Mouse (Mus musculus): ENCODE measurements around the gene Kat8.
A peak's percentile ranks its signal among the peaks of the same experiment; 100 is the strongest.

Gene Kat8

DNA sequence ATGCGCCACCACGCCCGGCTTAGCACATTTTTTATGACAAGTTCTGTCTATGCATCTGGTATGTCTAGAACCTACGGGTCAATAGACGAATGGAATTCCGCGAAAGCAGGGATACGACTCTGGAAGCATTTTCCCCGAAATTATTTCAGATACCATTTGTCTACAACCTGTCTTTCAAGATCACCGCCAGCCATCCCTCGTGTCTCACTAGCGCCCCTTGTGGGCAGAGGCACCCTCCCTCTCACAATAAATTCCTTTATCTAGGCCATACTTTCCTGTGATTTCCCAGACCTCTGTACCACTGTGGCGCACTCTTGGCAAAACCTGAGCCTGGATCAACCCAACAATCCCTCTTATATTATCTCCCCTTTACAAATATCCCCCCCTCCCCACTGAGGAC, 15.9 kb upstream of the Kat8 start:
- peak in 1 of 2 experiments; percentile 33 for DNase-seq (ENCODE audit: low spot score in 2 of 2)

DNA sequence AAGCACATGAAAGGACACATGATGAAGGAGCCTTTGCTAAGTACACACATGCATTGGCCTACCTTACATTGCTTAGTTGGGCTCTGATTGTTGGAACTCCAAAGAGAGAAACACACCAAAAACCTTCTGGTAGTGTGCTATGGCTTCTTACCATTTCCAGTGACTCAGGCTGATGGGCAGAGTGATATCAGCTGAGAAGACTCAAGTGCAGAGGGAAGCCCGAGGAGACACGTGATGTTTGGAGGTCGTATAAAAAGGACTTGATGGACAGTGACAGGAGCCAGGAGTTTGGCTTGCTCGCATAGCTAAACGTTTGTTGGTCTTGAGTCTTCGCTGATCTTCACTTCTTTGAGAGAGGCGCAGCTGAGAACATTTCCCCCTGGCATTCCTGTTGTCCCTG, 14.8 kb upstream of the Kat8 start:
- DNase-seq (ENCODE audit: low spot score in 2 of 2), result no peak

DNA sequence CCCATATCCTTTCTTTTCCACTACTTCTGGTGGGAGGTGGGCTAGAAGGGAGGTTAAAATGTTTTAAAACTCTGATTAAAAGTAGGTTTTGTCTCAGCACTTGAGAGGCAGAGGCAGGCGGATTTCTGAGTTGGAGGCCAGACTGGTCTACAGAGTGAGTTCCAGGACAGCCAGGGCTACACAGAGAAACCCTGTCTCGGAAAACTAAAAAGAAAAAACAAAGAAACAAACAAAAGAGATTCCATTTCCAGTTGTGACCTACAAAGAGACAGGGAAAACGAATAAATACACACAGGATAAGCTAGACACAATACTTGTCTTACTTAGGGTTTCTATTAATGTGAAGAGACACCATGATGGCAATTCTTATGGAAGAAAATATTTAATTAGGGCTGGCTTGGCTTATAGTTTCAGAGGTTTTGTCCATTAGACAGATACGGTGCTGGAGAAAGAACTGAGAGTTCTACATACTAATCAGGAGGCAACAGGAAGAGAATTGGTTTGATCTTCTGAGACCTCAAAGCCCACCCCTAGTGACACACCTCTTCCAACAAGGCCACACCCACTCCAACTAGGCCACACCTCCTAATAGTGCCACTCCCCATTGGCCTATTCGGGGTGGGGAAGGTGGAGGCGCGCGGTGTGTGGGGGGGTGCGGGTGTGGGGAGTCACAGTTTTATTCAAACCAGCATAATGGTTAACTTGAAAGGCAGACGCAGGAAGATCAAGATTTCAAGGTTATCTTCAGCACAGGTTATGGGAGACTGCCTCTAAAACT, 13.9 kb upstream of the Kat8 start:
- DNase-seq (ENCODE audit: low spot score in 2 of 2), result no peak

DNA sequence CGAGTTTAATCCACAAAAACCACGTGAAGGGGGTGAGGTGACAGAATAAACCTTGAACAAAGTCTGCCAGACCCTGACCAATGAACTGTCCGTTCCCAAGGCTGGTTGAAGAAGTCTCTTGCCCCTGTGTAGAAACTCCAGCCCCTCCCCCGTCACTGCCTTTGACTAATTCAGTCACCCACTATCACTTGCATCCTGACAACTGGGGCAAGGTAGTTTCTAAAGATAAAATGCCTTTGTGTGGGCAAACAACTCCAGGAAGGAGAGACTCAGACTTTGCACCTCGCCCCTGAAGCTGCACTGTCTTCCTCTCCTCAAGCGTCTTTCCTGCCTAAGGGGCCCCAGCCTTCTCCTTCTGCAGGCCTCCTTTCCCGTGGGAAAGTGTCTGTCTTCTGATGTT, 12.3 kb upstream of the Kat8 start:
- DNase-seq (ENCODE audit: low spot score in 2 of 2), result no peak

DNA sequence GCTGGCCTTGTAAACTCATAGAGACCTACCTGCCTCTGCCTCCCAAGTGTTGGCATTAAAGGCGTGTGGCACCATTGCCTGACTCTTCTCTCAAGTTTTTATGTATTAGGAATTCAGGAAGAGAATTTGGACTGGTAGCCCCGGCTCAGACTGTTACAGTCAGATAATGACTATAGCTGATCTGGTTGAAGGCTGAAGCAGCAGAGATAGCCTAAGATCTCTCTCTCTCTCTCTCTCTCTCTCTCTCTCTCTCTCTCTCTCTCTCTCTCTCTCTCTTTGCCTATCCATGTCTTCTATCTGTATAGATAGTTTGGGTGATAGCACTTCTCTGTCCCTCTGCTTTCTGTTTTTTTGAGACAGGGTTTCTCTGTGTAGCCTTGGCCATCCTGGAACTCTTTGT, 10.5 kb upstream of the Kat8 start:
- DNase-seq (ENCODE audit: low spot score in 2 of 2), result no peak

DNA sequence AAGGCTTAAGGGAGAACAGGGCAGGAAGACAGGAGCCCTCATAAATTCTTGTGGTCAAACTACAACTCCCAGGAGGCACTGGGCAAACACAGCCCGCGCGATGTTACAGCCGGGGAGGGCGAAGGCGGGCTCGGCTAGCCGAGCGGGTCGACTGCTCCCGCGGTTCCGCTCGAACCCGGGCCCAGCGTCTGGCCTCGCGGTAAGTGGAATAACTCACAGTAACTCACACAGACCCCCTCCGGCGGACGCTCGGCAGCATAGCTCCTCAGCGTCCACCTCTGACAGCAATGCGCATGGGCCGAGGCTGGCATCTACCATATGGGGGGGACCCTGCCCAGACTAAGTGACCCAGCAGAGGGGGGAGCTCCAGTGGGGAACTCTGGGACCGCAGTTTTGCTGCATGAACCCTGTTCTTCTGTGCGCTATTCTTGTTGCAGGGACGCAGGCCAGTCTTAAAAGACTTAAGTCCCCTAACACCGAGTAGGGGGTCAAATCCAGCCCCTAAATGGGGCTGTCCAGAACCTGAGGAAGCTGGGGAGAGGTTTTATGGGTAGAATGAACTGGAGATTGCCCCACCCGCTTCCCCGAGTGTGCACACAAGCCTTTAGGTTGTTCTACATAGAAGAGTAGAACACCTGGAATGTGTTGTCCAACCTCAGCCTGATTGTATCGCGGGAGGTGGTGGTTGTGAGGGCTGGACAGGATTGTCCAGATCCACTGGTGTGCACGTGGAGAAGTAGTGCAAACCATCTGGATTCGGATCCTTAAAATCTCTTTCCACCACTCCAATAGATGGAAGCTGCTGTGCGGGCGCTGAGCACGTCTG, 8.1 kb upstream of the Kat8 start, which contains the start of gene Bckdk:
Gene Bckdk, plus strand, starts transcription at position 112 of the 826 bp plus-strand sequence.
- peak; percentile 57 to 72 for DNase-seq (ENCODE audit: low spot score in 2 of 2)

DNA sequence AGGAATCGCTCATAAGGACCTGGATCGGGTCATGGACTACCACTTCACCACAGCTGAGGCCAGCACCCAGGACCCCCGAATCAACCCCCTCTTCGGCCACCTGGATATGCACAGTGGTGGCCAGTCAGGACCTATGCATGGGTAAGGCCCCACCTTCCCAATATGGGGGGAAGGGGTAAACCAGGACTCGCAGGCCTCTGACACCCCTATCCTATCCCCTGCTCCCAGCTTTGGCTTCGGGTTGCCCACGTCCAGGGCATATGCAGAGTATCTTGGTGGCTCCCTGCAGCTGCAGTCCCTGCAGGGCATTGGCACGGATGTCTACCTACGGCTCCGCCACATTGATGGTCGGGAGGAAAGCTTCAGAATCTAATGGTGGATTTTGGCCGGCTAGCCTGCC, 4.4 kb upstream of the Kat8 start:
- DNase-seq (ENCODE audit: low spot score in 2 of 2), result no peak

DNA sequence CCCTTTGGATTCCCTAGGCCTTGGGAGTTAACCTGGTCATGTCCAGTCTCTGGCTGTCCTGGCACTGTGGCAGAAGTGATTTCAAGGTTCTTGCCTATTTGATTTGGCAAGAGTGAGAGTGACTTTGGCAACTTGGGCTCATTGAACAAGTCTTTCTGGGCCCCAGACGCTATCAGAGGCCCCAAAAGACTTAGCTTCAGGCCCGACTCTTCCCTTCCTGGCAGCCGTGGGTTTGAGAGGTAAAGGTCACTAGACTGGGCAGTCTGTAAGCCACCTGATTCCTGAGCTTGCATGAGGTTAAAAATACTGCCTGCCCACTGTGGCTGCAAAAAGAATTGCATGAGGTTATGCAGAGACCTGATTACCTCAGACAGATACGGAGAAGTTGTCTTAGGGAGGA, 3.7 kb upstream of the Kat8 start:
- DNase-seq (ENCODE audit: low spot score in 2 of 2), result no peak

DNA sequence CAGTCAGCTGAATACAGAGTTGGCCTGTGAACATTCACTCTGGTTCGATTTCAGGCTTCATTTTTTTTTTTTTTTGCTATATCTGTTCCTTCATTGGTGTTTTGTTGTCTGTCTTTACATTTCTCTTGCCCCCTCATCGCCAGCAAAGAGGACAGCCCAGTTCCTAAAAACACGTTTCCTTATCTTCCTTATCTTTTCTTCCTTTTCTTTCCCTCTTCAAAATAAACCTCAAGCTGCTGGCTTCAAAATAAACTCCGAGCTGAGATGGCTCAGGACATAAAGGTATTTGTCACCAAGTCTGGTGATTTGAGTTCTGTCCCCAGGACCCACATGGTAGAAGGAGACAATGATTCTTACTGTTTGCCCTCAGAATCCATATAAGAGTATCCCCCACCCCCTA, 622 bp downstream of the Kat8 start:
- DNase-seq (ENCODE audit: low spot score in 2 of 2), result no peak

DNA sequence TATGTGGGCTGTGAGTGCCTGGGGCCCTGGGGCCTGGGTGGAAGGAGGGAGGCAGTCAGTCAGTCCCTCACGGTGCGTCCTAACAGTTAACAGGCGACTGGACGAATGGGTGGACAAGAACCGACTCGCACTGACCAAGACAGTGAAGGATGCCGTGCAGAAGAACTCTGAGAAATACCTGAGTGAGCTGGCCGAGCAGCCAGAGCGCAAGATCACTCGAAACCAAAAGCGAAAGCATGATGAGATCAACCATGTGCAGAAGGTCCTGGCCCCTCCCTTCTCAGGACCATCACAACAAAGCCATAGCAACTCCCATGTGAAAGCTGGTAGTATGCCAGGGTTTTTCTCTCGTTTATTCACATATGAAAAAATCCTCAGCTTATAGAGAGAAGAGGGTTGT, 3.0 kb downstream of the Kat8 start:
- DNase-seq (ENCODE audit: low spot score in 2 of 2), result no peak

DNA sequence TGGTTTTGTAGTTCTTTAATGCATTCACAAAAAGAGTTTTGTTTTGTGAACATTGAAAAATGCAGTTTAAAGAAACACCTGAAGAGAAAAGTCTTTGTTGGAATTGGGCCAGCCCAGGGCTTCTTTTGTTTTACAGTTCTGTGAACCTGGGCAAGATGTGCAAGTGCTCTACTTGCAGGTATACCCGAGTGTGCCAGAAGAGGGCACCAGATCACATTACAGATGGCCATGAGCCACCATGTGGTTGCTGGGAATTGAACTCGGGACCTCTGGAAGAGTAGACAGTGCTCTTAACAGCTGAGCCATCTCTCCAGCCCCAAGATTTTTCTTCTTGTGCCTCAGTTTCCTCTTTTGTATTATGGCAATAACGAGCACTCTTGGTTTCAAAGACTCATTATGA, 5.9 kb downstream of the Kat8 start:
- DNase-seq (ENCODE audit: low spot score in 2 of 2), result no peak

DNA sequence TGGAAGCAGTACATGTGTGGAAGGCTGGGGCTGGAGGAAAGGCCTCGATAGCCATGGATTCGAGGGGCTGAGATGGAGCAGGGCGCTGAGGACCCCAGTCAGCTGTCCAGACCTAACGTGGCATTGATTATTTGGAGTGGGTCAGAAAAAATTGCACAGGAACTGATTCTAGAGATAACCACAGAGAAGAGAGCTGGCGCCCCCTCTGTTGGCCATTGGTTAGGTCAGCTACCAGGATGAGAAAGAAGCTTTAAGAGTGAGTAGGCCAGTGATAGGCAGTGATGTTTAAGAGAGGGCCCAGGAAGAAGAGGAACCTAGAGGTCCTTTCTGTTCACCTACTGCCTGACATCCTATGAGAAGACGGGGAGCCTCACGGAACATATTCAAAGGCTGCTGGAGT, 7.0 kb downstream of the Kat8 start:
- no peak for DNase-seq (ENCODE audit: low spot score in 2 of 2)

DNA sequence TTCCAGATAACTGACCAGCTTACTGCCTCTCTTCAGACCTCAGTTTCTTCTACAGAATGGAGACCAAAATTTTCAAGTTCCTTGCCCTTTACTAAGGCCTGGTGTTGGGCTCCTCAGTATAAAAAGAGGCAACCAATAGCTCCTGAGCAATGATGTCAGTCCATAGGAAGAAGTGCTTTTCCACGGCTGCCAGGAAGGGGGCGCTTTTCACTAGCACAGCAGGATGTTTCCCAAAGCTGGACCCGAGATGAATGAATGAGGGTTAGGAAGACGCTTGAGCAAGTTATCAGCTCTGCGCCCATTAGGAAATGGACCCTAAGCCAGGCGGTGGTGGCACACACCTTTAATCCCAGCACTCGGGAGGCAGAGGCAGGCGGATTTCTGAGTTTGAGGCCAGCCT, 9.2 kb downstream of the Kat8 start:
- no peak for DNase-seq (ENCODE audit: low spot score in 2 of 2)

DNA sequence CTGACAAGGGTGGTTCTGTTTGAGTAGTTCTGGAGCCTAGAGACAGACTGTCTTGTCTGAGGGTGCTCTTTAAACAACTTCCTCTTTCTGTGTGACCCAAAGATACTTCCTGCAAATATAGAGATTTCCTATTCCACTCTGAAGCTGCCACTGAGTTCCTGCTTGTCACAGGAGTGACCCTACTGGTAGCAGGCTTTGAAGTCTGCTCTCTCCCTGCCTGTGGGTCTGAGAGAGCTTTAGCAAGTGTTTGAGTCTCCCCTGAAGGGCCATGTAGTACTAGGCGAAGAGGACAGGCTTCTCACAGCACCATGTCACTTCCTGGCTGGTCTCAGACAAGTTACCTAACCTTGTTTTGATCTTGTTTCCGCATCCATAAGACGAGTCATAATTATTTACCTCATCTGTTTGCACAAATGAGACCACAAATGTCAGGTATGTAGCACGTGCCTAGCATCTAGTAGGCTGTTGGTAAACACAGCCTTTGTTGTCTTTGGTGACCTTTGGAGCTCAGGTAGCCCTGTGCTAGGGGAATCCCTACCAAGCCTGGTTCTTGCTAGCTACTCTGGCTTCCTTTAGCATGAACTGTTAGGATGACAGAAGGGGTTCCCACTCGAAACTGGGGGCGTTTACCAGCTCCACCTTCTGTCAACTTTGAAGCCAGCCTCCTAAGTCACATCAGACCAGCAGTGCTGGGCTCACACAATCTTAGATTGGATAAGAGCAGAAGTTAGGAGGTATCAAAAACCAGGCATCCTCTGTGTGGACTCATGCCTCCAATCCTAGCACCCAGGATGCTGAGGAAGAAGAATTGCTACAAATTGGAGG, 10.3 kb downstream of the Kat8 start:
- DNase-seq (ENCODE audit: low spot score in 2 of 2), result no peak

DNA sequence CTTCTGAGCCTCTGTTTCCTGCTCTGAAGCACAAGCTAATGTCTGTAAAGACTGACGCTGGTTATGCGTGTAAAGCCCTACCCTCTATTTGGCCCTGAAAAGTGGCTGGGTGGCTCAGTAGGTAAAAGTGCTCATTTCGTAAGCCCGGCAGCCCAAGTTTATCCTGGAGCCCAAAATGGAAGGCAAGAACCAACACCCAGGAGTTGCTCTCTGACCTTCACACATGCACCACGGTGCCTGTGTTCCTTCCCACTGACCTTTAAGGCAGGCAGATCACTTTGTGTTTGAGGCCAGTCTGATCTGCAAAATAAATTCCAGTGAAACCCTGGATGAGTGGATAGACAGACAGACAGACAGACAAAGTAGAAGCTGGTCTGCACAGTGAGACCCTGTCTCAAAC, 11.4 kb downstream of the Kat8 start:
- no peak for DNase-seq (ENCODE audit: low spot score in 2 of 2)

DNA sequence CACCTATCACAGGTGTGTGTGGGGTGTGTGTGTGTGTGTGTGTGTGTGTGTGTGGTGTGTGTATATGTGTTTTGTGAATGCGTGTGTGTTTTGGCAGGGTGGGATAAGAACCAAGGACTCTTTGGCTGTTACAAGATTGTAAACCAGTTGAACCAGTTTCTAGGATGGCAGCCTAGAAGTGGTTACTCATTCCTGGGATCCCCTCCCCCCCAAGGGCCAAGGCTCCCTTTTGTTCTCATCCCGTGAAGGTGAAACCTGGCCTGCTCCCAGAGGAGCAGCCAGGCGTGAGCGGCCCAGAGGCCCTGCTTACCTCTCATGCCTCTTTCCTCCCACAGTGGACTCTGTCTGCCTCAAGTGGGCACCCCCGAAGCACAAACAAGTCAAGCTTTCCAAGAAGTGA, 12.9 kb downstream of the Kat8 start:
- peak in 1 of 2 experiments; percentile 47 for DNase-seq (ENCODE audit: low spot score in 2 of 2)

DNA sequence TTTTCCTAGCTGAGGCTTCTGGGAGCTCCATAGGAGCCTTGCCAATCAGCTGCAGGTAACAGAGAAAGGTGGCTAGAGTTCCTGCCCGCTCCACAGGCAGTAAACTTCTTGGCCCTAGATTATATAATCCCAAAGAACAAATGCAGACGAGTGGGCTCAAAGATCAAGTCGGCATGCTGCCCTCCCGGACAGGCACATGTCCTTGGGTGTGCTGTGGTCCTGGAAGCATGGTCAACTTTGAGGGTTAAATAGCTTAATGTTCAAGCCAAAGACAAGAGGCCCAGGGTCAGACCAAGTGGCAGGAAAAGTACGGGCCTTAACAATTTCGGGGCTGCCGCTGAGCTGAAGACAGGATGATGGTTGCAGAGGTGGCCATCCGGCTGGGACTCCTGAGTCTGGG, 13.8 kb downstream of the Kat8 start:
- no peak for DNase-seq (ENCODE audit: low spot score in 2 of 2)

DNA sequence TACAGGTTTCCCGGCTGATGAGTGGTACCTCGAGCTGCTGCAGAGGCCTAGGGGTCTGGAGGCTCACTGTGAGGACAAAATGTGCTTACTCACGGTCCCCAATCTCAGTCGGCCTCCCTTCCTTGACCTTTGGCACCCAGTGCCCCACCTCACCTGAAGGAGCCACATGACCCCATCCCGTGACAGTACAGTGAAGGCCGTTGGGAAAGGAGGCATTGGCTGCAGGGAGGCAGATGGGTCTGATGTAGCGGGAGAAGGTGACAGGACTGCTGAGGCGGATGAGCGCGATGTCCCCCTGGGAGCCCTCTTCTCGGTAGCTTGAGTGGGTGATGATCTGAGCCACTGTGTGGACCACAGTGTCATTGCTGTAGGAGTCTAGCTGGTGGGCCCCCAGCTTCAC, 14.5 kb downstream of the Kat8 start:
- no peak for DNase-seq (ENCODE audit: low spot score in 2 of 2)

DNA sequence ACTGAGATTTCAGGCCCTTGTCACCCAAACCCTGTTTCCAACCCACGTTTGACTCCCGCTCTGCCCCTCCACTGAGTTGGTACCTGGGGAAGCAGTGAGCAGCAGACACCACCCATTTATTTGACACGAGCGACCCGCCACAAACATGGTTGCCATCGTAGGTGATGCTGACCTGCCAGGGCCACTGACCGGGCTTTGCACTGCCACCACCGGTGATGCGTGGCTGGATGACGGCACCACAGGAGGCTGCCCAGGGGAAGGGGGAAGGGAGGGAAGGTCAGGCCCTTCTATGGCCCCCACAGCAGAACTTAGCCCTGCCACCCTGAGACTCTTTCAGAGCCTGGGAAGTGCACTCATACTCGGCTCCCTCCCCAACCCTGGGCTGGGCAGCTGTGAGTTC, 15.4 kb downstream of the Kat8 start:
- DNase-seq (ENCODE audit: low spot score in 2 of 2), result no peak

DNA sequence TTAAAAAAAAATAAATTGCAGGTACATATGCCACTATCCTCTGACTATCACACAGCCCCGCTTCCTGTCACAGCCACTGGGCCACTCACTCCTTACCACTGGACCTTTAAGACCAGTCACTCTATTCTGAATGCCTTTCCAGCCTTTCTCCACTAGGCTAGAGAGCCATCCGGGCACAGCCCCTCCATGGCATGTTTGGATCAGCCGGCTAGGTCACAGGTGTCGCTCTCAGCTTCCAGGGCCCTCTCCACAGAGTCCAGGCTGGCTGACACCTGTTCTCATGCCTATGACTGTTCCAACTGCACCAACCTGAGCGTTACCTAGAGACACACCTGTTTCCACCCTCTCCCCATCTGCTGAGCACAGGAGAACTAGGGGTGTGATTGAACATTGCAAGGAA, 16.3 kb downstream of the Kat8 start:
- no peak for DNase-seq (ENCODE audit: low spot score in 2 of 2)

DNA sequence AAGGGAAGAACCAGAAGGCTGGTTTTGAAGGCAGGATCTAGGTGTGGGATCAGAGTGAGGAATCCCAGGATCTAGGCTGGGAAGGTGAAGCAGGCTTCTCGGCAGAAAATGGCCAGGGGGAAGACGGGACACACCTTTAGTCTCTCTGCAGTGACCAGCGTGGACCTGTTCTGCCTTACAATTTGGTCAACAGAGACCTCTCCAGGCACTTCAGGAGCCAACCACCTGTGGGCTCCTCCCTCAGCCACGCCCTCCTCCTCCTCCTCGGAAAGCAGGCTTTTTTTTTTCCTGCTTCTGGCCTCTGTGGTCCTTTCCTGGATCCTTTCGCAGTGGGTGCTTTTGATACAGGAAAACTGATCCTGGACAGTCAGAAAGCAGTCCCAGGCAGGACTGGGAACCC, 17.6 kb downstream of the Kat8 start, which contains the start of gene Prss8:
Gene Prss8, minus strand, starts transcription at position 182 of the 400 bp plus-strand sequence.
- peak in 1 of 2 experiments; percentile 75 for DNase-seq (ENCODE audit: low spot score in 2 of 2)

DNA sequence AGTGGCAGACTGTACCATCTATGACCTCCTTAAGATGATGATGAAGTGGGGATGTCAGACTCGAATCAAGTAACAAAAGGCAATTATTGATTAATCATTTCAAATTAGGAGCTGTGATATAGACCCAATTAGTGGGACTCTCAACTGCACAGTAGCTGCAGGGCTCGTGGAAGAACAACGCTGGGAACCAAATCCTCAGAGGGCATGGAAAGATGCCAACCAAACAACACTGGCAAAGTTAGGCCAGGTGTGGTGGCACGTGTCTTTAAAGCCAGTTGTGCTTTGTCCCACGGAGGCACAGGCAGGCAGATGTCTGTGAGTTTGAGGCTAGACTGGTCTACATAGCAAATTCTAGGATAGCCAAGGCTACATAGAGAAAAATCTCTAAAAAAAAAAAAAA, 18.3 kb downstream of the Kat8 start:
- no peak for DNase-seq (ENCODE audit: low spot score in 2 of 2)

Data from urinary bladder, adult 18-20 months (tissue).